Mouse (Mus musculus): ENCODE measurements around the gene Efcab2. TPM values are rescaled to one million over a fixed set of nuclear protein-coding genes. Genes with fewer than 3 reads are reported as not detected.
"Not testable (repeated sequence)": the region's sequence is repeated elsewhere in the genome, so short reads cannot be mapped to it uniquely, and the experiment has no call there.

The Efcab2 gene
- polyA plus RNA-seq, 1 experiment from 2014 or later, result 7.0 TPM

GRCm38 (mm10) chr1:178407651-178408050 is 1.8 kb downstream of the Efcab2 start:
- 81% methylated on average over 2 of the region's 2 CpGs for WGBS
- no peaks in the 10 kb centered on the region for H3K9me3 ChIP-seq
- no peaks in the 10 kb centered on the region for H3K27me3 ChIP-seq (ENCODE audit: insufficient read depth, poor library complexity, severe bottlenecking)
- no peak overlapping the region for H3K27ac ChIP-seq
- H3K4me3 ChIP-seq, result no peak overlapping the region
- no peak for DNase-seq (ENCODE audit: low spot score)
- no peaks in the 10 kb centered on the region for H3K4me1 ChIP-seq (replicated peaks)
- H3K36me3 ChIP-seq, result no peaks in the 10 kb centered on the region

GRCm38 (mm10) chr1:178408901-178409361 is 3.0 kb downstream of the Efcab2 start:
- H3K27ac ChIP-seq, result no peak overlapping the region
- H3K27me3 ChIP-seq (ENCODE audit: insufficient read depth, poor library complexity, severe bottlenecking), result no peaks in the 10 kb centered on the region
- 48% methylated on average over 4 of the region's 4 CpGs for WGBS
- no peaks in the 10 kb centered on the region for H3K4me1 ChIP-seq (replicated peaks)
- no peaks in the 10 kb centered on the region for H3K9me3 ChIP-seq
- DNase-seq (ENCODE audit: low spot score), result no peak
- no peak overlapping the region for H3K4me3 ChIP-seq
- no peaks in the 10 kb centered on the region for H3K36me3 ChIP-seq

GRCm38 (mm10) chr1:178413367-178413766 is 7.5 kb downstream of the Efcab2 start:
- H3K9me3 ChIP-seq; H3K27me3 ChIP-seq (ENCODE audit: insufficient read depth, poor library complexity, severe bottlenecking); DNase-seq (ENCODE audit: low spot score); H3K36me3 ChIP-seq; H3K4me3 ChIP-seq; H3K27ac ChIP-seq; H3K4me1 ChIP-seq (replicated peaks): not testable (repeated sequence)
- 93% methylated on average over 2 of the region's 2 CpGs for WGBS

GRCm38 (mm10) chr1:178419608-178420007 is 13.7 kb downstream of the Efcab2 start:
- no peak for DNase-seq (ENCODE audit: low spot score)
- 93% methylated on average over 2 of the region's 2 CpGs for WGBS
- Histone ChIP-seq H3K4me3 (no peak overlapping the region), H3K27me3 (ENCODE audit: insufficient read depth, poor library complexity, severe bottlenecking) (no peaks in the 10 kb centered on the region), H3K4me1 (replicated peaks) (no peaks in the 10 kb centered on the region), H3K9me3 (no peaks in the 10 kb centered on the region), H3K36me3 (no peaks in the 10 kb centered on the region), H3K27ac (no peak overlapping the region)

GRCm38 (mm10) chr1:178423662-178424061 is 17.8 kb downstream of the Efcab2 start:
- Histone ChIP-seq H3K27me3 (ENCODE audit: insufficient read depth, poor library complexity, severe bottlenecking) (no peaks in the 10 kb centered on the region), H3K27ac (no peak overlapping the region), H3K36me3 (no peaks in the 10 kb centered on the region), H3K4me1 (replicated peaks) (no peaks in the 10 kb centered on the region), H3K9me3 (no peaks in the 10 kb centered on the region), H3K4me3 (no peak overlapping the region)
- DNase-seq (ENCODE audit: low spot score), result no peak
- 94% methylated on average over 1 of the region's 1 CpGs for WGBS

- DNase-seq (ENCODE audit: low spot score), result no peak
- H3K4me1 ChIP-seq (replicated peaks), result no peaks in the 10 kb centered on the region
- no peak overlapping the region for H3K4me3 ChIP-seq
- 86% methylated on average over 4 of the region's 4 CpGs for WGBS
- H3K27me3 ChIP-seq (ENCODE audit: insufficient read depth, poor library complexity, severe bottlenecking), result no peaks in the 10 kb centered on the region
- no peaks in the 10 kb centered on the region for H3K9me3 ChIP-seq
- H3K36me3 ChIP-seq, result no peaks in the 10 kb centered on the region
- no peak overlapping the region for H3K27ac ChIP-seq
Observed at GRCm38 (mm10) chr1:178431619-178432444, 25.9 kb downstream of the Efcab2 start.

GRCm38 (mm10) chr1:178433619-178434018 is 27.7 kb downstream of the Efcab2 start:
- DNase-seq (ENCODE audit: low spot score), result no peak
- no peak overlapping the region for H3K27ac ChIP-seq
- no peaks in the 10 kb centered on the region for H3K36me3 ChIP-seq
- no peak overlapping the region for H3K4me3 ChIP-seq
- H3K27me3 ChIP-seq (ENCODE audit: insufficient read depth, poor library complexity, severe bottlenecking), result no peaks in the 10 kb centered on the region
- H3K9me3 ChIP-seq, result no peaks in the 10 kb centered on the region
- WGBS, result 79% methylated on average over 1 of the region's 1 CpGs
- no peaks in the 10 kb centered on the region for H3K4me1 ChIP-seq (replicated peaks)

GRCm38 (mm10) chr1:178444407-178444806 is 38.5 kb downstream of the Efcab2 start:
- DNase-seq (ENCODE audit: low spot score), result no peak
- no peak overlapping the region for H3K4me3 ChIP-seq
- no peaks in the 10 kb centered on the region for H3K27me3 ChIP-seq (ENCODE audit: insufficient read depth, poor library complexity, severe bottlenecking)
- H3K36me3 ChIP-seq, result no peaks in the 10 kb centered on the region
- H3K9me3 ChIP-seq, result no peaks in the 10 kb centered on the region
- no peak overlapping the region for H3K27ac ChIP-seq
- WGBS, result 64% methylated on average over 3 of the region's 3 CpGs
- no peaks in the 10 kb centered on the region for H3K4me1 ChIP-seq (replicated peaks)

- Histone ChIP-seq H3K4me3 (no peak overlapping the region), H3K27ac (no peak overlapping the region), H3K36me3 (no peaks in the 10 kb centered on the region), H3K4me1 (replicated peaks) (no peaks in the 10 kb centered on the region), H3K9me3 (no peaks in the 10 kb centered on the region), H3K27me3 (ENCODE audit: insufficient read depth, poor library complexity, severe bottlenecking) (no peaks in the 10 kb centered on the region)
- WGBS, result 90% methylated on average over 1 of the region's 1 CpGs
- DNase-seq (ENCODE audit: low spot score), result no peak
Observed at GRCm38 (mm10) chr1:178447036-178447435, 41.2 kb downstream of the Efcab2 start.

- H3K36me3 ChIP-seq, result no peaks in the 10 kb centered on the region
- no peak overlapping the region for H3K27ac ChIP-seq
- no peak for DNase-seq (ENCODE audit: low spot score)
- 62% methylated on average over 6 of the region's 6 CpGs for WGBS
- no peaks in the 10 kb centered on the region for H3K4me1 ChIP-seq (replicated peaks)
- no peak overlapping the region for H3K4me3 ChIP-seq
- H3K9me3 ChIP-seq, result no peaks in the 10 kb centered on the region
- H3K27me3 ChIP-seq (ENCODE audit: insufficient read depth, poor library complexity, severe bottlenecking), result no peaks in the 10 kb centered on the region
Observed at GRCm38 (mm10) chr1:178448271-178448744, 42.4 kb downstream of the Efcab2 start.

- Histone ChIP-seq H3K4me1 (replicated peaks) (no peaks in the 10 kb centered on the region), H3K27ac (no peak overlapping the region), H3K36me3 (no peaks in the 10 kb centered on the region), H3K27me3 (ENCODE audit: insufficient read depth, poor library complexity, severe bottlenecking) (no peaks in the 10 kb centered on the region), H3K9me3 (no peaks in the 10 kb centered on the region), H3K4me3 (no peak overlapping the region)
- 25% methylated on average over 3 of the region's 3 CpGs for WGBS
- DNase-seq (ENCODE audit: low spot score), result peak; percentile 79
Observed at GRCm38 (mm10) chr1:178449172-178449571, 43.3 kb downstream of the Efcab2 start.

- Histone ChIP-seq H3K9me3 (no peaks in the 10 kb centered on the region), H3K4me1 (replicated peaks) (no peaks in the 10 kb centered on the region), H3K27ac (no peak overlapping the region), H3K4me3 (no peak overlapping the region), H3K27me3 (ENCODE audit: insufficient read depth, poor library complexity, severe bottlenecking) (no peaks in the 10 kb centered on the region), H3K36me3 (no peaks in the 10 kb centered on the region)
- no peak for DNase-seq (ENCODE audit: low spot score)
- 90% methylated on average over 2 of the region's 2 CpGs for WGBS
Observed at GRCm38 (mm10) chr1:178449933-178450332, 44.0 kb downstream of the Efcab2 start.

GRCm38 (mm10) chr1:178454125-178454524 is 48.2 kb downstream of the Efcab2 start:
- 94% methylated on average over 3 of the region's 3 CpGs for WGBS
- no peak for DNase-seq (ENCODE audit: low spot score)

More at GRCm38 (mm10) chr1:178454125-178454524, 48.2 kb downstream of the Efcab2 start:
- Histone ChIP-seq H3K27ac (no peak overlapping the region), H3K9me3 (no peaks in the 10 kb centered on the region), H3K36me3 (no peaks in the 10 kb centered on the region), H3K27me3 (ENCODE audit: insufficient read depth, poor library complexity, severe bottlenecking) (no peaks in the 10 kb centered on the region), H3K4me1 (replicated peaks) (no peaks in the 10 kb centered on the region), H3K4me3 (no peak overlapping the region)
